Mouse (Mus musculus) kidney, embryonic 16.5 days (tissue): Measurements from ENCODE around the gene Amelx. TPM values are rescaled to one million over a fixed set of nuclear protein-coding genes. Genes with fewer than 3 reads are reported as not detected.

Experiments
- ATAC-seq: fragments of 200-750 bp; cut with Nextera tagmentation; 2 replicates; pipeline ENCODE4 v1.8.0; 2017; ENCODE audit warnings: moderate TSS enrichment; ENCODE audit not compliant: low FRiP score, low TSS enrichment
- H3K27ac ChIP-seq: fragments of 300-500 bp; sonication (generic); 2 replicates; pipeline ENCODE4 v1.5.1; 2014; ENCODE audit warnings: low read length
- H3K27me3 ChIP-seq: fragments of 300-500 bp; sonication (generic); 2 replicates; pipeline ENCODE4 v1.6.1; 2014; ENCODE audit warnings: low read length, control low read depth, mixed read lengths; ENCODE audit not compliant: insufficient read depth
- H3K36me3 ChIP-seq: fragments of 300-500 bp; sonication (generic); 2 replicates; pipeline ENCODE4 v1.6.1; 2014; ENCODE audit warnings: low read length, control low read depth, mixed read lengths; ENCODE audit not compliant: insufficient read depth
- H3K4me1 ChIP-seq: fragments of 300-500 bp; sonication (generic); 2 replicates; pipeline ENCODE4 v1.6.1; 2014; ENCODE audit warnings: low read length, control low read depth, mixed read lengths; ENCODE audit not compliant: insufficient read depth
- H3K4me2 ChIP-seq: fragments of 300-500 bp; sonication (generic); replicated peaks from 2 replicates; pipeline ENCODE4 v1.6.1; 2014; ENCODE audit warnings: low read depth, low read length
- H3K4me3 ChIP-seq: fragments of 300-500 bp; sonication (generic); 2 replicates; pipeline ENCODE4 v1.5.1; 2014; ENCODE audit warnings: mild to moderate bottlenecking, low read length
- H3K9ac ChIP-seq: fragments of 300-500 bp; sonication (generic); replicated peaks from 2 replicates; pipeline ENCODE4 v1.6.1; 2014; ENCODE audit warnings: low read length
- H3K9me3 ChIP-seq: fragments of 300-500 bp; sonication (generic); 2 replicates; pipeline ENCODE4 v1.6.1; 2016; ENCODE audit warnings: low read length, control low read depth
- WGBS: fragments of 180-500 bp; shearing (Covaris S2); extraction: QIAGEN DNeasy Blood & Tissue Kit; methylation state at CpG from one replicate; pipeline ENCODE4 v1.1.7; 2014; 5-methylcytosine and 5-hydroxymethylcytosine counted together
- polyA plus RNA-seq: library from polyadenylated mRNA; unstranded; fragments of >200 nt; fragmentation: Nextera tagmentation; extraction: Ambion mirVana; gene quantifications from 2 replicates; pipeline ENCODE4 v1.2.1, GENCODE M21; 2015

Amelx gene
- polyA plus RNA-seq, 1 experiment from 2014 or later = not detected

DNA sequence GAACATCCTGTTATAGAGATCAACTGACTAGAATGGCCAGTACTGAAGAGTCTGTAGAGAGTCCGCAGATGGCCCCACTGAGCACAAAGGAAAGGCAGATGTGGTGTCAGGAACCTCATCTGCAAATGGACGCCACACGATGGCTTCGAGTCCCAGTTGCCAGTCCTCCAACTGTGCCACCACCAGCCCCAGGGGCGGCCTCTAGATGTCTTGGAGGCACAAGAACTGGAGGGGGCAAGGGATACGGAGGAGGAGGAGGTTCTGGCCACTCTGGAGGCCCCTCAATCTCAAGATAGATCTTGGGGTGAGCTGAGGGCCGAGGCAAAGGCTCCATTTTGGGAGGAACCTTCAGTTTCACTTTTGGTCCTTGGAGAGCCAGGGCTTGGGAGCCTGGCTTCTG is 47.2 kb downstream of the Amelx start:
- no peak overlapping the region for H3K4me3 ChIP-seq
- H3K9me3 ChIP-seq = no peaks in the 10 kb centered on the region
- no peak overlapping the region for H3K4me2 ChIP-seq
- H3K9ac ChIP-seq = no peak overlapping the region
- no peaks in the 10 kb centered on the region for H3K36me3 ChIP-seq
- no peak overlapping the region for H3K27ac ChIP-seq
- H3K4me1 ChIP-seq = no peaks in the 10 kb centered on the region
- WGBS = 87% methylated on average over 7 of the region's 7 CpGs
- ATAC-seq = no peak
- H3K27me3 ChIP-seq = no peaks in the 10 kb centered on the region

Other genes with a start within 250 kb of the Amelx start
- 29.0 and 31.6 TPM in 2 replicates for gene Hccs, start 133.2 kb upstream of the Amelx start, polyA plus RNA-seq